Mouse (Mus musculus) kidney, adult 2 months (tissue): ENCODE data around the gene Cdk11b. TPM values are rescaled to one million over a fixed set of nuclear protein-coding genes. Genes with fewer than 3 reads are reported as not detected.
A peak's percentile ranks its signal among the peaks of the same experiment; 100 is the strongest.

Experiments used
- DNase-seq: peaks from one replicate; pipeline ENCODE4 v3.0.0; 2021
- H3K27ac ChIP-seq: fragments of 200-500 bp; 2 replicates; pipeline ENCODE4 v1.5.1; 2012; ENCODE audit warnings: low read depth, low read length, control low read depth, inconsistent platforms; ENCODE audit not compliant: insufficient read depth
- H3K27me3 ChIP-seq: fragments of 200-500 bp; replicated peaks from 2 replicates; pipeline ENCODE4 v1.6.1; 2012; ENCODE audit warnings: mild to moderate bottlenecking, moderate library complexity, low read length, inconsistent platforms; ENCODE audit not compliant: control insufficient read depth, insufficient read depth
- H3K36me3 ChIP-seq: fragments of 200-500 bp; 2 replicates; pipeline ENCODE4 v1.6.1; 2012; ENCODE audit warnings: mild to moderate bottlenecking, moderate library complexity, low read length, inconsistent platforms; ENCODE audit not compliant: control insufficient read depth, insufficient read depth
- H3K4me1 ChIP-seq: fragments of 200-500 bp; 2 replicates; pipeline ENCODE4 v1.6.1; 2011; ENCODE audit warnings: low read length; ENCODE audit not compliant: control insufficient read depth, insufficient read depth
- H3K4me3 ChIP-seq: fragments of 200-500 bp; 2 replicates; pipeline ENCODE4 v1.5.1; 2011; ENCODE audit warnings: mild to moderate bottlenecking, low read depth, low read length, control low read depth; ENCODE audit not compliant: insufficient read depth
- CTCF ChIP-seq: fragments of 200-500 bp; conservative IDR thresholded peaks from 2 replicates; pipeline ENCODE4 v1.5.1; 2011; ENCODE audit warnings: low read depth, mild to moderate bottlenecking, control low read depth, low read length, moderate library complexity, mixed read lengths; ENCODE audit not compliant: insufficient read depth, insufficient read length
- POLR2A ChIP-seq: fragments of 200-500 bp; IDR thresholded peaks from one replicate; pipeline ENCODE4 v1.6.1; 2011; ENCODE audit warnings: low read depth, low read length, control low read depth
- WGBS: fragments of 180-500 bp; shearing (Covaris S2); methylation state at CpG from one replicate; pipeline ENCODE4 v1.1.7; 2018; 5-methylcytosine and 5-hydroxymethylcytosine counted together
- polyA plus RNA-seq: library from polyadenylated mRNA; depleted of rRNA; stranded (reverse); fragments of >200 nt; gene quantifications from 2 replicates; pipeline ENCODE4 v1.2.3, GENCODE M21; 2012

Gene Cdk11b
- polyA plus RNA-seq, 1 experiment, result 24.8 TPM

DNA sequence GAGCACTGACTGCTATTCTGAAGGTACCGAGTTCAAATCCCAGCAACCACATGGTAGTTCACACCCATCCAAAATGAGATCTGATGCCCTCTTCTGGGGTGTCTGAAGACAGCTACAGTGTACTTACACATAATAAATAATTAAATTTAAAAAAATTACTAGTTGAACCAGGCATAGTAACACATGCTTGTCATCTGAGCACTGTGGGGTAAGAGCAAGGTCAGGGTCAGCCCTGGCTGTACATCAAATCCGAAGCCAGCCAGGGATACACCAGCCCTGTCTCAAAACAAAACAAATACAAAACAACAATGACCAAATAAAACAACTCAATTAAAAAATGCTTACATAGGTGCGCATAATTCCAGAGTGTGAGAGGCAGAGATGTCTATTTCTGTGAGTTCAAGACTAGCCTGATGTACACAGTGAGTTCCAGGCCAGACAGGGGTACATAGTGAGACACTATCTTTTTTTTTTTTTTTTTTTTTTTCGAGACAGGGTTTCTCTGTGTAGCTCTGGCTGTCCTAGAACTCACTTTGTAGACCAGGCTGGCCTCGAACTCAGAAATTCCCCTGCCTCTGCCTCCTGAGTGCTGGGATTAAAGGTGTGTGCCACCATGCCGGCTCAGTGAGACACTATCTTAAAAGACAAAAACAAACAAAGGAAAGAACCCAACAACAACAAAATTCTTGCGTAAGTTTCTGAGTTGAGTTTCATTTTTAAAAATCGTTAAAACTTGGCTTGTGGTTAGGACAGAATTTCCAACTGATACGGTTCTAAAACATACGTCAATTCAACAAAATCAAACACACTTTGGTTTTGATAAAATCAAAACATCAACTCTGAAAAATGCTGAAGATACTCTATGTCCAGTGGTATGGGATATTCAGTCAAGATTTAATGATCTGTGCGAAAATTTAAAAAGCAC is 24.5 kb upstream of the Cdk11b start:
- Histone ChIP-seq H3K36me3 (no peaks in the 10 kb centered on the region; the same call in 1 of the 2 replicates), H3K27me3 (no peaks in the 10 kb centered on the region), H3K27ac (no peak overlapping the region; the same call in 1 of the 2 replicates), H3K4me3 (no peak overlapping the region), H3K4me1 (0 out of 2 replicates have a peak, but pooled peaks cover 7% of the 10 kb centered on the region)
- WGBS, result 77% methylated on average over 11 of the region's 11 CpGs
- no peak for TF ChIP-seq CTCF
- no peak for TF ChIP-seq POLR2A
- DNase-seq, result no peak

DNA sequence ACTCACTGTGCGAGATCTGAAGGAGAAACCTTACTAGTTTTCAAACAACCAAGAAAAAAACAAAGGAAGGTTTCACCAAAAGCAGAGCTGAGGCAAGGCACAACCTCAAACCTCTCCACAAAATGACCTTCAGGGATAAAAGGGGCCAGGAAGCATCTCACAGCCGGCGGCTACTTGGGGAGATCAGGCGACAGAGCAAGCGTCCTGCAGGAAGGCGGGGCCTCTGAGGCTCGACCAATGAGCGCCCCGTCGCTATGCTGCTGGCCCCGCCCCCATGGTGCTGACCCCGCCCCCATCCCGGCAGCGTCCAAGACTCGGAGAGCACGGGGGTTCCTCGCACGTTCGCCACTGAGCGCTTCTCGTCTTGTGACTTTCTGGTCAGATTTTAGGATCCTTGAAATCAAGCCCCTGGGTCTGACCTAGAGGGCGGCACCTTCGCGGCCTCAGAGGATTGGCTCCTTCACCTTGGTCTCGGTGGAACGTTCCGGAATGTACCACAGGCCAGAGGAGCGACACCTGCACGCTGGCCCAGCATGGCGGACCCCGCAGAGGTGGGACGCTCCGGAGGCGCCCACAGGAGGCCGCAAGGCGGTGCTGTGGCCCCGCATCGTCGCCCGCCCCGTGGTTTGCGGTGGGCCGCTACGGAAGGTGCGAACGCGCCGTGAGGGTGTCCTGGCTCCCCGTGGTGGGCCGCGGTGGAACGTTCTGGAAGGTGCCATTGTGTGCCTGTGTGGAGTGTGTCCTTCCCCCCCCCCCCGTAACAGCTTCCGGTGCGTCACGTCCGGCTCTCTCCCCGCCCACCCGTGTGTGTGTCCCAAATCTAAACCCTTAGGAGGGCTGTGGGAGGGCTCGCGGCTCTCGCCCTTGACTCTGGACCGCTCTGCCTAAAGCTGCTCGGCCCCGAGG is 23.3 kb upstream of the Cdk11b start, which contains the start of gene Slc35e2:
Gene Slc35e2, plus strand, starts transcription at position 326 of the 906 bp plus-strand sequence.
- H3K27ac ChIP-seq, result peak within 1 kb of the TSS; percentile 98
- H3K36me3 ChIP-seq, result no peaks in the 10 kb centered on the region; the same call in 1 of the 2 replicates
- TF ChIP-seq POLR2A (peak; percentile 62), CTCF (no peak)
- under 1% methylated on average over 65 of the region's 65 CpGs for WGBS
- 0 out of 2 replicates have a peak, but pooled peaks cover 6% of the 10 kb centered on the region for H3K4me1 ChIP-seq
- peak; percentile 96 for DNase-seq
- no peaks in the 10 kb centered on the region for H3K27me3 ChIP-seq
- peak within 1 kb of the TSS; percentile 95 for H3K4me3 ChIP-seq

DNA sequence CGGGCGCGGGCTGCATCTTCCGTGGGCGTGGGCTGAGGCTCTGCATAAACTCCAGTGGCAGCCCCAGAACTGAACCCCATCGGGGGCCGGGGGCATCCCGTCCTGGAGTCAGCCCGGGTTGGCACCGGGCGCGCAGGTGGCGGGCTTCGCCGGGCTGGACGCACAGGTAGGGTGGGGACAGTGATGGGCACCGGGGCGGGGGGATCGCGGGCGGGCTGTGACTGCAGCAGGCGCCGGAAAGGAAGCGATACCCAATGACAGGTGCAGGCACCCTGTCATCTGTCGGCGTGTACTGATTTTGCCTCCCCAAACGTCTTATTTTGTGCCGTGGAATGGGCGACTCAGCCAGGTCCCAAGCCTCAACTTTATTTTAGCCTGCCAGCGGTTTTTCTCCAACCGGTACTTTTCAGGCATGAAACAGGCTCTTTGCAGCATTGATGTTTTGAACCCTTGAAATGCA is 22.6 kb upstream of the Cdk11b start:
- Histone ChIP-seq H3K27me3 (no peaks in the 10 kb centered on the region), H3K36me3 (no peaks in the 10 kb centered on the region; the same call in 1 of the 2 replicates), H3K27ac (peak overlapping the region; percentile 76), H3K4me3 (peak overlapping the region; percentile 95), H3K4me1 (0 out of 2 replicates have a peak, but pooled peaks cover 4% of the 10 kb centered on the region)
- 2% methylated on average over 31 of the region's 31 CpGs for WGBS
- DNase-seq, result no peak
- TF ChIP-seq CTCF, result no peak
- no peak for TF ChIP-seq POLR2A

DNA sequence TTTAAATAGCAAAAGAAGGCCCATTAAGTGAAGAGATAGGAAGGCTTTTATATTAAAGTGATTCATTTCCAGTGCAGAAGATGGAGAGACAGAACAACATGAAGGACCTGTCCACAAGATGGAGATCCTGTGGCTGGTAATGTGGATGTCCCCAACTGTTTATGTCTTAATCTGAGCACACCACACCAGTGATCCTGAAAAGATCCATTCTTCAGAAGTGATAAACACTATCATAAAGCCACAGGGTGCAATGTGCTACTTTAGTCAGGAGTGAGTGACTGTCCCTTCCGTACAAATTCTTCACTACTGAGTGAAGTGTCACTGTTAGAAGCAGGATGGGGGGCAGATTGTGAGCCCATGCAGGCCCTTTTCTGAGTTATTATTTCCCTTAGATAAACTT is 21.9 kb upstream of the Cdk11b start:
- WGBS, result 96% methylated on average over 1 of the region's 1 CpGs
- Histone ChIP-seq H3K36me3 (no peaks in the 10 kb centered on the region; the same call in 1 of the 2 replicates), H3K4me3 (no peak overlapping the region), H3K4me1 (0 out of 2 replicates have a peak, but pooled peaks cover 4% of the 10 kb centered on the region), H3K27ac (no peak overlapping the region), H3K27me3 (no peaks in the 10 kb centered on the region)
- TF ChIP-seq CTCF, result no peak
- DNase-seq, result no peak

GRCm38 (mm10) chr4:155603801-155604200 is 20.9 kb upstream of the Cdk11b start:
- TF ChIP-seq POLR2A, result no peak
- no peak overlapping the region for H3K27ac ChIP-seq
- WGBS, result 86% methylated on average over 6 of the region's 6 CpGs

DNA sequence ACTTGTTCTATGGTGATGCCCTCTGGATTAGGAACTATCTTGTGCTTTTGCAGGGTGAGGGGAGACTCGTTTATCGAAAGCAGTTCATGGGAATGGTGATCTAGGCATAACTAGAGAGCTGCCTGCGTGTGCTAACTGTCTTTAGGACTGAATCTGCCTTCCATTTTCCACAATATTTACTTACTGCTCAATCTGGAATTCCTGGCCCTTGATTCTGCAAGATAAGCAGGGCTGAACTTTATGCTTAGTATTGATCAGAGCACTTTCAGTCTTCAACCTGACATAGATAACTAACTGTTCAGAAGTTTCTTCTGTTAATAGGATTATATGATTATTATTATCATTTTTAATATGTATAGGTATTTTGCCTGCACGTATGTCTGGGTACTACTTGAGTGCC is 19.5 kb upstream of the Cdk11b start:
- H3K27ac ChIP-seq, result no peak overlapping the region
- H3K4me3 ChIP-seq, result no peak overlapping the region
- WGBS, result 91% methylated on average over 4 of the region's 4 CpGs
- no peaks in the 10 kb centered on the region; the same call in 1 of the 2 replicates for H3K36me3 ChIP-seq
- TF ChIP-seq CTCF (no peak), POLR2A (no peak)
- H3K27me3 ChIP-seq, result no peaks in the 10 kb centered on the region
- H3K4me1 ChIP-seq, result 0 out of 2 replicates have a peak, but pooled peaks cover 4% of the 10 kb centered on the region
- no peak for DNase-seq

More at GRCm38 (mm10) chr4:155603801-155604200, 20.9 kb upstream of the Cdk11b start:
- Histone ChIP-seq H3K36me3 (no peaks in the 10 kb centered on the region; the same call in 1 of the 2 replicates), H3K4me3 (no peak overlapping the region), H3K4me1 (0 out of 2 replicates have a peak, but pooled peaks cover 4% of the 10 kb centered on the region), H3K27me3 (no peaks in the 10 kb centered on the region)
- DNase-seq, result no peak
